Mouse (Mus musculus): ENCODE measurements around the gene Eif3b. TPM values are rescaled to one million over a fixed set of nuclear protein-coding genes. Genes with fewer than 3 reads are reported as not detected.

Eif3b gene
- 86.3 TPM in 2 replicates for polyA plus RNA-seq (2012; rRNA removed)

DNA sequence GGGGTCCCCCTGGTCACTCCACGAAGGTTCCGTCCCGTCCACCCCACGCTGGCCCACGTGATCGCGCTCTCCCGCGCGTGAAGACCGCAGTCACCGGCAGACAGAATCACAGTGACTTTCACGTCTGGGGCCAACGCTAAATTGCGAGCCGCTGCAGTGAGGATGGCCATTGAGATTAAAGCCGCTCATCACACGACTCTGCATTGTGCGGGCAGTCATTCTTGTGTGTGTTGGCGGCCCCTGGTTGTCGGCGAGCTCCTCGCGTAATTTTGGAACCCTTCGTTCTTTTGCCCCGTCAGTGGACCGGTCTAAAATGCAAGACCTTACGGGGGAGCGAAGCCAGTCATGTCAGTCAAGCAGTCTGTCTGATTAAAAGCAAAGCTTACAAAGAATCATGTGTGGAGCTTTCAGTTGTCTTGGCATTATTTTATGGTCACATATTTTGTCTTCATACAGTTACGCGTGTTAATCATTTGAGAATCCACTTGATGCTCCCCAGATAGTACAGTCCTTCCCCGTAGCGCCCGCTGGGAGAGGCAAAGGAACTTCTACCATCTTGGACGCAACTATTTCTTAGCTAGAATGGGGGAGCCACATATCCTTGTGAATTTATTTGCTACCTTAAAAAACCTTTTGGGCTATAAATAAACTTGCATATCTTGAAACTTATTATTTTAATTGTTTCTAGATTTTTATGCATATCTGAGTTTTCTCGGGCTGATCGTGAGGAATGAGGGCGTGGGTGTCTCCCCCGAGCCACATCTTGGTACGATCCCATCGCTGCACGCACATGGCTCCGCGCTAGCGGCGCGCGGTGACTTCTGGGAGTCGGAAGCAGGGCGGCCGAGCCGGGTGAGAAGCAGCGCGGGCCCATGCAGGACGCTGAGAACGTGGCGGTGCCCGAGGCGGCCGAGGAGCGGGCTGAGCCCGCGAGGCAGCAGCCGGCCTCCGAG is at the start of gene Eif3b:
TSS of gene Eif3b (plus strand) at position 840 of the 953 bp plus-strand sequence.

DNA sequence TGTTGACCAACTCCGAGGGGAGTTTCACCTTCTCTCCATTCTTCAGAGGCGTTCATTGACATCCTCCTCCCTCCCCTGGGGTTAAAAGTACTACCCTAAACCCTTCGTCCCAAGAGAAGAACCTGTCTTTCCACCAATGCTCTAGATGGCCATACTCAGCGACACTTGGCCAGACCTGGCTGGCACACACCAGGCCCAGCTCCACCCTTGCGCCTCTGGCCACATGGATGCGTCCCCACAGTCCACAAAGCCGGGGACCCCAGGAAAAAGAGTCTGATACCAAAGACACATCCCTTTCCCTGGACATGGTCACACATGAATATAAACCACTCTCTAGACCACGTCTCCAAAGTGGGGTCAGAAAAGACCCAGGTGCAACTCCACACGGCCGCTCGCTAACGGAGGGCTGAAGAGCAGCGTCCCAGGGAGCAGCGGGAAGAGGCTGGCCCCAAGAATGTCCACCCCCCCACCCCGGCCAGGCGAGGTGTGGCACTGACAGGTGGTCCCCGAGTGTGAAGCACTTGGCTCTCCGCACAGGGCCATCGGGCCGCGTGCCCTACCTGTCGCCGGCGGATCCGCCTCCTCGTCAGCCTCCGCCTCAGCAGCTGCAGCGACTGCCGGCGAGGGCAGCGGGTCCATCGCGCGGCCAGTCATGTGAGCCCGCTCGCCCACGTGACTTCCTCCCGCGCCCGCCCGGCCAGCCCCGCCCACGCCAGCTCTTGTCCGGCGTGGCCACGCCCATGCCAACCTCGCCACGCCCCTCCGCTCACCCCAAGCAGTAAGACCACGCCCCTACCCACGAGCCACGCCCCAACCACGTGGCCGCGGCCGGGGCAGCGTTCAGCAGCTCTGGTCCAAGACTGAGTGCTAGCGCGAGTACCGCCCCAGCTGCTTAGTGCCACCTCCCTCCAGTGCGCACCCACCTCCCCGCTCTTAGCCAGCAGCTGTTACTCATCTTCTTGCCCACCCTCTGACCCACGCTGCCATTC is 30.2 kb upstream of the Eif3b start, which contains the start of gene Snx8:
TSS of gene Snx8 (minus strand) at position 675 of the 989 bp plus-strand sequence.

DNA sequence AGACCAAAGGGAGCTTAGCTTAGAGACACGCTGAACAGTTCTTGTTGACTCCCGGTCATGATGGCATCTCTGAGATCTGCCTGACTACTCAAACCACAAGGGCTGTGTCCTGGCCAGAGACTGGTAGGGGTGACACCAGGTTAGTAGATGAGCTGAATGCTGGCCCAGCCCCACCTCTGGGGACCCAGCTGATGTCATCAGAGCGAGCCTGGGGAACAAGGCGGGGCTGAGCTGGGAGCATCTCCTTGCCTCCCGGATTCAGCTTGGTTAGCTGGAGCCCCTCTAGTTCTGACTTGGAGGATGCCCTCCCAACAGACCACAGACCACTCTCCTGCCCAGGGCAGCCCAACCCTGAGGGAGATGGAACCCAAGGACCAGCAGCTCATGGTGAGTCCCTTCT is 26.2 kb downstream of the Eif3b start, which contains the start of gene Gm4869:
TSS of gene Gm4869 (plus strand) at position 301 of the 400 bp plus-strand sequence.

Other genes with a start within 250 kb of the Eif3b start
- gene Mad1l1, start 97.8 kb upstream of the Eif3b start, polyA plus RNA-seq (2012; rRNA removed): 20.0 and 20.5 TPM in 2 replicates
- 15.3 and 17.8 TPM in 2 replicates for gene Nudt1, start 97.7 kb upstream of the Eif3b start, polyA plus RNA-seq (2012; rRNA removed)
- gene Mrm2, start 87.4 kb upstream of the Eif3b start, polyA plus RNA-seq (2012; rRNA removed): 14.6 and 14.9 TPM in 2 replicates
- gene Snx8, start 30.1 kb upstream of the Eif3b start, polyA plus RNA-seq (2012; rRNA removed): 23.4 and 24.9 TPM in 2 replicates
- 0.06 TPM in 1 of 2 replicates, not detected in the other for gene Gm4869, start 26.3 kb downstream of the Eif3b start, polyA plus RNA-seq (2012; rRNA removed)
- gene Chst12, start 86.2 kb downstream of the Eif3b start, polyA plus RNA-seq (2012; rRNA removed): 12.0 and 13.3 TPM in 2 replicates
- gene Grifin, start 145.7 kb downstream of the Eif3b start, polyA plus RNA-seq (2012; rRNA removed): 0.31 and 0.35 TPM in 2 replicates
- gene Lfng, start 188.0 kb downstream of the Eif3b start, polyA plus RNA-seq (2012; rRNA removed): 40.5 and 44.8 TPM in 2 replicates
- gene Ttyh3, start 229.7 kb downstream of the Eif3b start, polyA plus RNA-seq (2012; rRNA removed): 104 and 145 TPM in 2 replicates